Mouse (Mus musculus) megakaryocyte progenitor cell, adult 5-6 weeks (primary cell): ENCODE results near the gene Iqca. TPM values are rescaled to one million over a fixed set of nuclear protein-coding genes. Genes with fewer than 3 reads are reported as not detected.

Experiments
- ATAC-seq: replicated peaks from 2 replicates; pipeline ENCODE4 v1.8.0; 2016; ENCODE audit warnings: mild to moderate bottlenecking, moderate TSS enrichment, inconsistent platforms; ENCODE audit not compliant: poor library complexity
- total RNA-seq, 2 experiments: library from RNA; stranded (forward) in 1 of 2; stranded (reverse) in 1 of 2; fragments of 157-497, 149-512 nt in 1 of 2; fragments of 200-1000 nt in 1 of 2; gene quantifications; 2 replicates each; pipeline versions ENCODE4 v1.2.3 to v1.2.4; 2015 to 2017

Gene Iqca
- total RNA-seq, 2 experiments from 2014 or later = not detected

DNA sequence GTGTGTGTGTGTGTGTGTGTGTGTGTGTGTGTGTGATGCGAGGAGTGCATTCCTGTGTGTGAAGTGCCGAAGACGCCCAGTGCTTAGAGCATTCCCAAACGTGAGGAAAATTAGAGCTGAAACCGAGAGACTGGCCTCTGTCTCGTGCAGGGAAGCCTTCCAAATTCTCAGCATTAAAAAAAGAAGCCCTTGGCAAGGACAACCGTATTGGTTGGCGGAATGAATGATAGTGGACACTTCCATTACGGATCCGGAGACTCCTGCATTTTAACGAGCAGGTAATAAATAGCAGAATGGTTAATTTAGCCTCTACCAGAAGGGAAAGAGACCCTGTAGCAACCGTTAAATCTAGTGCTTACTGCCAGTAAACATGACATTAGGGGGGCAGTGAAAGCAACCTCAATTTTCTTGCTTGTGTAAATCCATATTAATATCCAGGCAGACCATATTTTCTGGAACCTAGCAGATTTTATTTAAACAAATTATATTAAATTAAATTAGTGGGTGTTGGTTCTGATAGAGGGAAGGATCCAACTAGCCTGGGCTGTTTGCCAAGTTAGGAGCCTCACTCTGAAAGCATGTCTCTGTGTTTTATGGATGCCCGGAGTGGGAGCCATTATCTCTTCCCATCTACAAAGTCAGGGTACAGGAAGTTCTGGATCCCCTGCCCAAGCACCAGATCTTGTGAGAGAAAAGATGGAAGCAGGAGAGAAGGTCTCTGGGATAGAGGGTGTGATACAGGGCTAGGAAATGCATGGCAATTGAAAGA lies 81.2 kb downstream of the Iqca start:
- no peak for ATAC-seq

DNA sequence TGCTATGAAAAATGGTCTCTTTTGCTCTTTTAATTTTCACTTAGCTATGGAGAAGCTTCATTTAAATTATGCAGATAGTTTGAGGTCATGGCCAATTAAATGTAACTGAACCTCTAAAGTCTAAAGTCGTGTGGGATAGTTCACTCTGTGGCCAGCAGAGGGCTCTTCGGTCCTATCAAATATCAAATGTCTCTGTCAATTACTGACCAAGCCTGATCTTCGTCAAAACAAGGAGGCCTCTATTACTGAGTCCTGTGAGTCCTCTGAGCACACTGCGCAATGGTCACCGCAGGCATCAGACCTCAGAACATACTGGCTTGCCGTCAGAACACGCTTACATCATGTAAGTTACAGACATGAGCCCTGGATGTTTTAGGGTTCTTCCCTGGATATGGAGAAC lies 92.6 kb downstream of the Iqca start:
- peak; percentile 69 for ATAC-seq

DNA sequence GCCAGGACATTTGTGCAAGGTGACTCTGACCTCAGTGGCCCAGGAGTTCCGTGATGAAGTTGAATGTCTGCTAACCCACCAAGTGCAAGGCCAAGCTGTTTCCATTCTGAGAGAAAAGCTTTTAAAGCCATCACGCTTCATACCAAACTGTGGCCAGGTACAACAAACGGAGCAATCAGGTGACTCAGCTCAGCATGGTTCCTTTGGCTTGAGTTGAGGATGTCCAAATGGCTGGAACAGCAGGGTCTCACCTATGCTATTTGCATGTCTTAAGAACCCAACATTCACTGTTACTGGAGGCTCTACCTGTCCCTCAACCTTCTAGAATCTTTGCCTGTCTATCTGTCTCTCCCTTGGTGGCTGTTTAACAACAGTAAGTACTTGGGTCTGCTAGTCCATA lies 93.1 kb downstream of the Iqca start:
- ATAC-seq = no peak

DNA sequence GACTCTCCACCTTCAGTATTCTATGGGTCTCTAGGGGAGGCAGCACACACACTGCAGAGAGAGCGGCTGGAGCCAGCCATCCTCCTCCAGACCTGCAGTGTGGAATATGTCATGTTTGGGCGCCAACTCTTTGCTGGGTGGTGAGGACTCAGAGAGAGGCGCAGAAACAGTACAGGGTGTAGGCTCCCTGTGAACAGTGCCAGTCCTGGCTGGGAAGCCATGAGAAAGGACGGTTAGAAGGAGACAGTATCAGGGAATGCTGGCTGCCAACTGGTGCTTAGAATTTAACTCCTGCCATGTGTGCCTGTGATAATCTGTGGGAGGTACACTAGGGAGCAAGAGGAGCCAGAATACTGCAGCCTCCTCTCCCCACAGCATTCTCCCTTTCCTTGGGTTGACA lies 98.2 kb downstream of the Iqca start:
- ATAC-seq = no peak

DNA sequence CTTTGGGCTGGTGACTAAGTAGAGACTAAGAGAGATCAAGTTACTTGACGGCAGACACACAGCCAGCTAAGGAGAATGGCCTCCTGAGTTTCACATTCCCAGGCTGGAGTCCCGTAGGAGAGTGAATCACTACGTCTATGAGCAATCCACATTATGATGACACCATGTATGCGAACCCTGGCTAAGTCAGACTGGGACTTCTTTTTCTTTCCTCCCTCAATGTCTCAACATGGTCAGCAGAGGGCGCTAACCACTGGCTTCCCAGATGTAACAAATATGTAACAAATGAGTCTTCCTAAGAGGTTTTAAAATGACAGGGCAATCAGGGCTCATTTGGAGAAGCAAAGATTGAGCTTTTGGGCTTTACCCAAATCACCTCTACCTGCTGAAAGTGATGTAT lies 101.9 kb downstream of the Iqca start:
- ATAC-seq = peak; percentile 46; the same call in 1 of the 2 replicates

DNA sequence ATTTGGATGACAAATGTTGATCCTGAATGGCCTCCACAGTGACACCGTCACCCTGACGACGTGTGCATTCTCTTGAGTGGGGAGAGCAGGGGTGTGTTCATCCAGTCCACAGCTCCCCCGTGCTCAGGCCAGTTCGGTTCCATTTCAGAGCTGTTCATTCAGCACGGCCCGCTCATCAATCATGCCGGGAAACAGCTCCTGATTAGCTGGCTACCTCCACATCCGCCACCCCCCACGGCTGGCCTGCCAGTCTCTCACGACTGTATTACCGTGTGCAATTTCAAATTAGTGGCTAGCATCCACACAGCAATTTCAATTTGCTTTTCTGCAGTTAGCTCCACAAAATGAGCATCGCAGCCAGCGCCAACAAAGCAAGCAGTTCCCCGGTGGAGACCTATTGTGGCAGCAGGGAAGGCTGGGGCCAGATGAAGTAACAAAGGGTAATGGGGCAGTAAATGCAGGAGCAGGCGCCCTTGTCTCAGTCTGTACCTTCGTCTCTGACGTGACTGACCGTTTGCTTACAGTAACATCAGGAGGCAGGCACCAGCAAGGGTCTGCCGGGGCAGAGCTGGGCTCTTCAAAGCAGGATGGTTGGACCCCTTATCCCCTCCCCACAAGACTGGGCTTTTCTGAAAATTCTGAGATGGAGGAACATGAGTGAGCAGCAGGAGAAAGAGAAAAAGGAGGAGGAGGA lies 103.0 kb downstream of the Iqca start:
- ATAC-seq = no peak

DNA sequence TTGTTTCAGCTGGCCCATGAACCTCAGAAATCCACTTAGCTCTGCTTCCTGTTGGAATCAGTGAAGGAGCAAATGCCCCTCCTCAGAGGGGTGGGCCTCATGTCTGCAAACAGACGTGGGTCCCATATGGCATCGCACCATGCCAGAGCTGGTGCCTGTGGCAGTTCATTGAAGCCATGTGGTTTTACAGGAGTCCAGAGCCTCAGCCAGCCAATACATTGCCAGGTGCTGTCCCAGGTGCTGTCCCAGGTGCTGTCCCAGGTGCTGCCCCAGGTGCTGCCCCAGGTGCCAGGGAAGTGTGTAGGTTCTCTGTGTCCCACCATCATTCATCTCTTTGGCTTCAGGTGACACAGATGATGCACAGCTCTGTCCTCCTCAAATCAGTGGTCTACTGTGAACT lies 124.9 kb downstream of the Iqca start:
- no peak for ATAC-seq

DNA sequence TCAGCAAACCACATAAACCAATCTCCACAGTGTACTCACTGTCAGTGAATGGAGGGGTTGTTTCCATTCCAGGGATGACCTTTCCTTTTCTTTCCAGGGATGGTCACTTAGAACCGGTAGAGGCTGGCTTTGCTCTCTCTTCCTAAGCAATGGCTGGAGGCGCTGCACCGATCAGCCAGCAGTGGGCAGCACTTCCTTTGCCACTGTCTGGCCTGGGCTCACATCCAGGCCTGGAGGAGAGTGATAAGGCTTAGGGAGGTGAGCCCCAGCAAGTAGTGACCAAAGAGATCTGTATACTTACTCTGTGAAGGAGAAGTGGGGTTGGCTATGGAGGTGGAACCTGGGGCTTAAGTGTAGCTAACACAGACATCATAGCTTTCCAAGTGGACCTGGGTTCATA lies 126.3 kb downstream of the Iqca start:
- peak; percentile 80 for ATAC-seq

DNA sequence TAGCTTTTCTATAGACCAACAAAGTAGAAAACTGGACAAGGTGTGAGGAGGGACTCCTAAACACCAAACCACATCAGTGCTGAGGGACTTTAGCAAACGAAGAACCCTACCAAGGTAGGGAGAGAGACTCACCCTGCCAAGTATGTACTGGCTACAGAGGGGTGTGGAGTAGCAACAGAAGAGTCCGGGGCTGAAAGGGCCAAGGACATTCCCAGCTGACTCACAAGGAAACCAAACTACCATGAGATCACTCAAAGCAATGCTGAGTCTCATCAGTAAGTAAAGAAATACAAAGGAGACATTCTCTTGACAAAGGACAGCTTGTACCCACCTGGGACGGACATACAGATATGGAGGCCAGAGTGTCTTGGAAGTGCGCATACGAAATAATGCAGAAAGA lies 132.9 kb downstream of the Iqca start:
- no peak for ATAC-seq

DNA sequence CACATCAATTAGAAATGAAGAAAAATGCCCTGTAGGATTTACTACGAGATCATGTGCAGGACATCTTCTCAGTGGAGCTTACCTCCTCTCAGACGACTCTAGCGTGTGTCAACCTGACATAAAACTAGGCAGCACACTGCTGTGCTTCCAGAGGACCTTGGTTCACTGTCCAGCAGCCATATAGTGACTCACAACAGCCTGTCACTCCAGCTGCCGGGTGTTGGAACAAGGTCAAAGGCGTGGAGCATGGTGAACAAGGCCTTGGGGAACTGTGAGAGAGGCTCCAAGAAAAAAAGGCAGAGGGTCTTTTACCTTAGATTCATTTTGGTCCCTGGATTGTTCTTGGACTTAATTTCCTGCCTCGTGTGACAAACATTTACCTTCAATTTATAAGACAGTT lies 135.1 kb downstream of the Iqca start:
- ATAC-seq = no peak

DNA sequence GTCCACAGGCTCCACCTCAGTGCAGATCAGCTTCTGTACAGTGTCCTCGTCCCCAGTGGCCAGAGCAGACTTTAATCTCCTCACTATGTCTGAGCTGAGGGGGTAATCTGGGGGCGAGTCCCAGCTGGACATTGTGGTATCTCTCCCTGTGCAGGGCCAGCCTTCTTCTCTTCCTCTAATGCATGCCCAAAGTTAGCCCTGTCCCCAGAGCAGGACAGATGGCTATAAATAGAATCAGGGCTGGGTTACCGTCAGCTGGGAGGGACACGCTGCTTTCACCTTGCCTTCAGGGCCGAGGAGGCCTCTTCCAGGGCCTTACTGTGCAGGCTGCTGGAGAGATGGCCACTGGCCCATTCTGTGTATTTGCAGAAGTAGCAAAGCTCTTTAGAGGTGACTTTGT lies 138.8 kb downstream of the Iqca start, which contains the start of gene Asb18:
Asb18 (minus strand) TSS at position 221 of the 400 bp plus-strand sequence.
- no peak for ATAC-seq

DNA sequence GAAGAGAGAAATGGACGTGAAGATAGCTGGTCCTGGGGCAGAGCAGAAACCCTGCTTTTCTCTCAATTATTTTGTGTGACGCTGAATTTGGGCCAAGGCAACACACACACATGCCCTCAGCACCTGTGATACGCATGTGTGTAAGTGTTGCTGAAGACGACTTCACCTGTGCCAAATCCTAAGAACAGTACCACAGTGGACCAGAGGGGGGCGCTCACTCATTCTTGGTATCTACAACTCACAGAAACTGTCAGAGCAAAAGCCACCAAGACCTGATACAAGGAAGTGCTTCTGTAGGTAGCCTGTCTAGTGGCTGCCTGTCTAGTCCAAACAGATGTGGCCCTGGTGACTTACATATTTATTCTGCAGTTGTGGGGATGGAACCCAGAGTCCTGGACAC lies 139.9 kb downstream of the Iqca start:
- ATAC-seq = no peak

DNA sequence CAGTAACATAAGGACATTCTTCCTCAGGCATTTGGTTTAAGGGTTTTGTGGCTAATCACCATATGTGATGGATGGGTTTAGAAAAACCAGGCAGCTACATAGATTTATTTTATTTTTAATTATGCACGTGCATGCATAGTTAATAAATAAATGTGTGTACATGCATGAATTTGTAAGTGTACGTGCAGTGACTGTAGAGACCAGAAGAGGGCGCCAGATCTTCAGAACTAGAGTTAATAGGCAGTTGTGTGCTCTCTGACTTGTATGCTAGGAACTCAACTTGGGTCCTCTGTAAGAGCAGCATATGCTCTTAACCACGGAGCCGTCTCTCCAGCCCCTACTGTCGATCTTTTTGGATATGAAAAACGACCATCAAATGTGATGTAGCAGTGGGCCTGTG lies 140.4 kb downstream of the Iqca start:
- ATAC-seq = no peak

DNA sequence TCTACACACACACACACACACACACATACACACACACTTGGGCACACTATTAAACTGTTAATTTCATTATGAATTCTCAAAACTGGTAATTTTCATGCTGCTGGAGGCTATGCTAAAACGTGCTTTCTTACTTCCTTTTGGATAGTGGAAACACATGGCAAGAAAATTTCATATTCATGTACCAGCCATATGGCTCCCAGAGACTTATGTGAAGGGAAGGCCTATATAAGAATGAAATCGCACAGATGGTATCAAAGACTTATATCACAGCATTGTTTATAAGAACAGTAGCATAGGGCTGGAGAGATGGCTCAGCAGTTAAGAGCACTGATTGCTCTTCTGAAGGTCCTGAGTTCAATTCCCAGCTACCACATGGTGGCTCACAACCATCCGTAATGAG lies 141.0 kb downstream of the Iqca start:
- no peak for ATAC-seq

DNA sequence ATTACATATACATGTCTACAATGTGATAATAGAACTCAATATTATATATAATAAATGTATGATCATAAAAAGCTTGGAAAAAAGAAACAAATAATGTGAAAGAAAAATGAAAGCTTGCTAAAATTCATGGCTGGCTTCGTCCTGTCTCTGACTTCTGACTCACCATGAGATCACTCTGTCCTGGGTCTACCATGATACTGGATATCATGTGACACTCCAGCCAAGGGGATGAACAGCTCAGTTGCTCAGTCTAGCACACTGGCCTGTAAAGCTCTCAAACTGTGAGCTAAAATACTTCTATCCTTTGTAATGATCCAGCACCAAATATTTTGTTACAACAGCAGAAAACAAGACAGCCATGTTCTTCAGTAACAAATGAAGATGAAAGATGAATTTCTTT lies 143.1 kb downstream of the Iqca start:
- ATAC-seq = no peak

DNA sequence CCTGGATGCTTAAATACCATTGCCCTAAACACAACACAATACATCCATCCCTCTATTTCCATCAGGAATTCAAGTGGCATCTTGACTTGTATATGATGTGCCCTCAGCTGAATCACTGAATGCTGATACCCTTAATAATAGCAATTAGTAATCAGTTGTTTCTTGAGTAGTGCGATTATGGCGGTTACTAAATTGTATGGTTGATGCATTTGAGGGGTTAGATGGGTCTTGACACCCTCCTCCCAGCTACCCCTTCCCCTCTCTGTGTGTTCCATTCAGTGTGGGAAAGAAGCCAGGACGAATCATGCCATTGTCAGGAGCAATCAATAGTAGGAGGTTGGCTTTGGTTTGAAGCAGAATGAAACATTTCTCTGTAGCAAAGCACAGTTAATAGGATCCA lies 144.0 kb downstream of the Iqca start:
- no peak for ATAC-seq

DNA sequence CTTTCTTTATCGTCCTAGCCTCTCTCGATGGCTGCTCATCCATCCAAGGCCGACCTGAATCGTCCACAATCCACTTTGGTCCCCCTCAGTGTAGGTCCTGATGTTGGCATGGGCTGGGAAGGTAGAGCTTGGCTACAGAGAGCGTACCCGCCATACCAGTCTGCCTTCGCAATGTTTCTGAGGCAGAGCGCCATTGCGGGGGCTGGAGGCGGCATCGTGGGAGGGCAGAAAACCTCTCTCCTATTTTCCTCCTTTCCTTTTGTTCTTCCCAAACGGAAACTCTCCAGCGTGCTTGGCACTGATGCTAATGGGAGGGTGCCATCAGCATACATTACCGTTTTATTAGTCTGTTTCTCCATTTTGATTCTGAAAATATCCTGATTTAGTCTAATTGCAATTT lies 146.5 kb downstream of the Iqca start:
- no peak for ATAC-seq

DNA sequence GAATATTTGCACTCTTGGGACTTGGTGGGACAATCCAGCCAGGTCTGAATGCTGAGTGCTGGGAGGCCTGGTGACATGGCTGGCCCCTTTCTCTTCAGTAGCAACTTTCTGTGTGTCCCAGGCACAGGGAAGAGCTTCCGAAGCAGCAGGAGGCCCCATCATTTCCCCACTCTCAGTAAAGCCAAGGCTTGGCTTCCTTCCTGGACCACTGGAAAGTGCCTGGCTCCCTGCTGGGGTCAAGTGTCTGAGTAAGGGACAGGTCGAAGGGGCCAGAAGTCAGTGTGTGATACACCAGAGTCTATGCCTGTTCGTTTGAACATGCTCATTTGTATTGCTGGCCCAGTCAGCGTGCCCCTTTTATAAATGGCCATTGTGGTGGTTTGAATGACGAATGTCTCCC lies 152.2 kb downstream of the Iqca start:
- no peak for ATAC-seq

DNA sequence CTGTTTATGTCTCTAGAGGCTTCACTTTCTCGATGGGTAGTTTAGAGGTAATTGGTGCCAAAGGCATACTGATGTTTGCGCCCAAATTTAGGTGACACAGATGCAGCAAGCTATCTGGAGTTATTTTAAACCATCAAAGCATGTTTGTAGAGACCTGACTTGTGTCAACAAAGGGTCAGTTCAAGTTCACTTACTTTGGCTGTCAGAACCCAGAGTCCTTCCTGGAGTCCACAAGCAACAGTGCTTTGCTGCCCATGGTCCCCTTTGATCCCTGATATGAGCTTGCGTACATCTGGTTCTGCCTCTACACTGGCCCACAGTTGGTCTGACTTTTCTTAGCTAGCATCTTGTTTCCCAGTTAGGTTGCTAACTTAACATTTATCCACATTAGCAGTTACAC lies 153.3 kb downstream of the Iqca start:
- ATAC-seq = no peak

DNA sequence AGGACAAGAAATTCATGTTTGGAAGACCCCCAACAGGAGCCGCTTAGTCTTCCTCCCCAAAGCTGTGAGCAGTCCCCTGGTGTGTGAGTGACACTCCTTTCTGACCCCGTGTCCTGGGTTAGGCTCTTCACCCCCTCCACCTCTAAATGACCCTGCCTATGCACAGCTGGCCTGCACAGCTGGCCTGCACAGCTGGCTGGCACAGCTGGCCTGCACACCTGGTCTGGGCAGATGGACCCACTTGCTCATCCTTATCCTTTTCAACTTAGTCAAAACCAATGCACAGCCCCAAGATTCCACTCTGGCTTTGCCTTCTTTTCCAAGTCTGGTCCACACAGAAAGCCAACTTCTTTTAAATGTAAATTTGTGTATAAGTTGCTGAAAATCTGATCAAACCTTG lies 154.5 kb downstream of the Iqca start:
- no peak for ATAC-seq

DNA sequence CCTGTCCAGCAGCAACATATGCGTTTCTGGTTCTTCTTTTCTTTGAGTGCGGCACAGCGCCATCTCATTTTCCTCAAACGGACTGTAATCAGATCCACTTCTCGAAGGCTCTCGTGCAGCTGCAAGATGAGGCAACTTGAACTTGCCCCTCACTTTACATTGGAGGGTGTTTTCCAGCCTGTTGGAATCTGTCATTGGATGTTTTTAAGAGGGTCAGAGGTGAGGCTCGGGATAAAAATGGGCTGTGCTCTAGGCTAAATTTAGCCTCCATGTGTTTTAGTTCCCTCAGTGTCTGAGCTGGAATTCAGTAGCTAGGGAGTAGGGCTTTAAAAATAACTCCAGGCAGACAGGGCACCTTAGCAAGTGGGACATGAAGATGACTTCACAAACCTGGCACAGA lies 155.1 kb downstream of the Iqca start:
- ATAC-seq = no peak

DNA sequence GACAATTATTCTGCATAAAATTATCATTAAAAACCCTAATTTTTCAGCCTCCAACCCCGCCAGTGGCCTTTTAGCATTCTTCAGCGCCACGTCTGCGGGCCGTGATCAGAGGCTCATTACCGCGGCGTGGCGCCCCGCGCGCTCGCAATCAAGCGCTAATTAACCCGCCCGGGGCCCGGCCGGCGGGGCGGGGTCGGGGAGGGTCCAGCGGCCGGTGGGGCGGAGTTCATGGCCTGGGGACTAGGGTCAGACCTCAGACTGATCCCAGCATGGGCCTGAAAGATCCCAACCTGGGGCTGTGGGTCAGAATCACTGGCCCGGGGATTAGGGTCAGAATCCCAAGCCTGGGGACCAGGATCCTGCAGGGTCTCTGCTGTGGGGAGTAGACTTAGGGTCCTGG lies 160.9 kb downstream of the Iqca start:
- ATAC-seq = no peak
